Mouse (Mus musculus): ENCODE results near the gene D5Ertd579e.
A peak's percentile ranks its signal among the peaks of the same experiment; 100 is the strongest.

The D5Ertd579e gene

GRCm38 (mm10) chr5:36700939-36701620 lies 5.3 kb upstream of the D5Ertd579e start:
- H3K27me3 ChIP-seq (ENCODE audit: insufficient read depth, low read length) = peaks cover 43% of the 10 kb centered on the region
- H3K4me3 ChIP-seq (replicated peaks; ENCODE audit: low read length) = no peak overlapping the region
- H3K36me3 ChIP-seq (ENCODE audit: insufficient read depth, low read length) = no peaks in the 10 kb centered on the region
- H3K9me3 ChIP-seq (ENCODE audit: low read length) = no peaks in the 10 kb centered on the region
- TF ChIP-seq POU5F1 (IDR thresholded peaks at IDR 0.05; ENCODE audit: borderline replicate concordance, low read length) = no peak
- TF ChIP-seq NANOG (IDR thresholded peaks at IDR 0.05; ENCODE audit: borderline replicate concordance, low read length) = no peak
- TF ChIP-seq CTCF (conservative IDR thresholded peaks at IDR 0.05; ENCODE audit: low read length) = no peak
- H3K4me1 ChIP-seq (replicated peaks; ENCODE audit: low read depth, low read length) = peaks cover 12% of the 10 kb centered on the region

- Histone ChIP-seq H3K36me3 (ENCODE audit: insufficient read depth, low read length) (no peaks in the 10 kb centered on the region), H3K9me3 (ENCODE audit: low read length) (no peaks in the 10 kb centered on the region), H3K4me1 (replicated peaks; ENCODE audit: low read depth, low read length) (peaks cover 22% of the 10 kb centered on the region), H3K27me3 (ENCODE audit: insufficient read depth, low read length) (peaks cover 32% of the 10 kb centered on the region), H3K4me3 (replicated peaks; ENCODE audit: low read length) (no peak overlapping the region)
- TF ChIP-seq POU5F1 (IDR thresholded peaks at IDR 0.05; ENCODE audit: borderline replicate concordance, low read length) = no peak
- TF ChIP-seq NANOG (IDR thresholded peaks at IDR 0.05; ENCODE audit: borderline replicate concordance, low read length) = no peak
- TF ChIP-seq CTCF (conservative IDR thresholded peaks at IDR 0.05; ENCODE audit: low read length) = no peak
Observed at GRCm38 (mm10) chr5:36698689-36699088, 2.9 kb upstream of the D5Ertd579e start.

GRCm38 (mm10) chr5:36698067-36698670 lies 2.3 kb upstream of the D5Ertd579e start:
- Histone ChIP-seq H3K27me3 (ENCODE audit: insufficient read depth, low read length) (peaks cover 32% of the 10 kb centered on the region), H3K4me1 (replicated peaks; ENCODE audit: low read depth, low read length) (peaks cover 22% of the 10 kb centered on the region), H3K4me3 (replicated peaks; ENCODE audit: low read length) (no peak overlapping the region), H3K9me3 (ENCODE audit: low read length) (no peaks in the 10 kb centered on the region), H3K36me3 (ENCODE audit: insufficient read depth, low read length) (no peaks in the 10 kb centered on the region)
- TF ChIP-seq POU5F1 (IDR thresholded peaks at IDR 0.05; ENCODE audit: borderline replicate concordance, low read length) (no peak), NANOG (IDR thresholded peaks at IDR 0.05; ENCODE audit: borderline replicate concordance, low read length) (no peak), CTCF (conservative IDR thresholded peaks at IDR 0.05; ENCODE audit: low read length) (no peak)

DNA sequence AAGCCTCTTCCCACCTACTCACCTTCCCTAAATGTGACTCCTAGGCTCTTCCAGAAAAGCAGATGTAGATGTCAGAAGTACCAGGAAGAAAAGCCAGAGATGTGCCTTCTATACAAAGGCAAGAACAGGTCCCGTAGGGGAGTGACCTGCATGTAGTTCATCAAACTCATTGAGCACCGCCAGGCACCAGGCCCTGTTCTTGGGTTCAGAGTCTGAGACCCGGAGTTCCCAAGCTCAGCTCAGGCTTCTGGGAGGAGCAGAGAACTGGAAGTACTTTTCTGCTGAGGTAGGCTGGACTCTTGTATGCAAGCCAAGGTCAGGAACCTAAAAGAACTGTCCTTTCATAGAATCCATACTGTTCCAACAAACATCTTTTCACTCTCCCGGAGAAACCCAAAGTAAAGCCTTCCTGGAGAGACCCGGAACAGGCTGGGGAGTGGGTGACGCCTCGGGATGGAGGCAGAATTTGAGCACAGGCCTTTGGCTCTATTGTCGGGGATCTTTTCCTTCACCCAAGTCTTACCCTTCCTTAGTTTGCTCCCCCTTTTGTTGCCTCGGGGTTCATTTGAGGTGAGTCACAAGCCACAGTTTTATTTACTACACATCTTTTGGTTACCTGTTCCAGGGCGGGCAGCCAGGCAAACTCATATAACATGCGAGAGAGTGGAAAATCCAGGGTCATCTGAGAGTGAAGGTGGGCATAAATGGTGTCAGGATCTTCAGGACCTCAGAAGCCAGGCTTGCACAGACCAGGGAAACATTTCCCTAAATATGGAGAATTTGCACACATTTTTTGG lies 878 bp upstream of the D5Ertd579e start:
- peaks cover 32% of the 10 kb centered on the region for H3K27me3 ChIP-seq (ENCODE audit: insufficient read depth, low read length)
- peaks cover 22% of the 10 kb centered on the region for H3K4me1 ChIP-seq (replicated peaks; ENCODE audit: low read depth, low read length)
- H3K9me3 ChIP-seq (ENCODE audit: low read length) = no peaks in the 10 kb centered on the region
- H3K4me3 ChIP-seq (replicated peaks; ENCODE audit: low read length) = peak overlapping the region; percentile 85
- no peaks in the 10 kb centered on the region for H3K36me3 ChIP-seq (ENCODE audit: insufficient read depth, low read length)
- TF ChIP-seq POU5F1 (IDR thresholded peaks at IDR 0.05; ENCODE audit: borderline replicate concordance, low read length) = no peak
- no peak for TF ChIP-seq NANOG (IDR thresholded peaks at IDR 0.05; ENCODE audit: borderline replicate concordance, low read length)
- TF ChIP-seq CTCF (conservative IDR thresholded peaks at IDR 0.05; ENCODE audit: low read length) = no peak

- TF ChIP-seq CTCF (conservative IDR thresholded peaks at IDR 0.05; ENCODE audit: low read length) = no peak
- TF ChIP-seq NANOG (IDR thresholded peaks at IDR 0.05; ENCODE audit: borderline replicate concordance, low read length) = no peak
- TF ChIP-seq POU5F1 (IDR thresholded peaks at IDR 0.05; ENCODE audit: borderline replicate concordance, low read length) = no peak
- H3K9me3 ChIP-seq (ENCODE audit: low read length) = 0 out of 2 replicates have a peak, but pooled peaks cover 4% of the 10 kb centered on the region
- peak overlapping the region; percentile 85 for H3K4me3 ChIP-seq (replicated peaks; ENCODE audit: low read length)
- peaks cover 22% of the 10 kb centered on the region for H3K4me1 ChIP-seq (replicated peaks; ENCODE audit: low read depth, low read length)
- H3K36me3 ChIP-seq (ENCODE audit: insufficient read depth, low read length) = 0 out of 2 replicates have a peak, but pooled peaks cover 4% of the 10 kb centered on the region
- peaks cover 22% of the 10 kb centered on the region for H3K27me3 ChIP-seq (ENCODE audit: insufficient read depth, low read length)
Observed at GRCm38 (mm10) chr5:36695005-36695404, 819 bp downstream of the D5Ertd579e start.

GRCm38 (mm10) chr5:36693651-36694050 lies 2.2 kb downstream of the D5Ertd579e start:
- Histone ChIP-seq H3K4me3 (replicated peaks; ENCODE audit: low read length) (no peak overlapping the region), H3K36me3 (ENCODE audit: insufficient read depth, low read length) (0 out of 2 replicates have a peak, but pooled peaks cover 4% of the 10 kb centered on the region), H3K27me3 (ENCODE audit: insufficient read depth, low read length) (peaks cover 10% of the 10 kb centered on the region), H3K4me1 (replicated peaks; ENCODE audit: low read depth, low read length) (peaks cover 22% of the 10 kb centered on the region), H3K9me3 (ENCODE audit: low read length) (0 out of 2 replicates have a peak, but pooled peaks cover 4% of the 10 kb centered on the region)
- TF ChIP-seq NANOG (IDR thresholded peaks at IDR 0.05; ENCODE audit: borderline replicate concordance, low read length) (no peak), POU5F1 (IDR thresholded peaks at IDR 0.05; ENCODE audit: borderline replicate concordance, low read length) (no peak), CTCF (conservative IDR thresholded peaks at IDR 0.05; ENCODE audit: low read length) (no peak)

DNA sequence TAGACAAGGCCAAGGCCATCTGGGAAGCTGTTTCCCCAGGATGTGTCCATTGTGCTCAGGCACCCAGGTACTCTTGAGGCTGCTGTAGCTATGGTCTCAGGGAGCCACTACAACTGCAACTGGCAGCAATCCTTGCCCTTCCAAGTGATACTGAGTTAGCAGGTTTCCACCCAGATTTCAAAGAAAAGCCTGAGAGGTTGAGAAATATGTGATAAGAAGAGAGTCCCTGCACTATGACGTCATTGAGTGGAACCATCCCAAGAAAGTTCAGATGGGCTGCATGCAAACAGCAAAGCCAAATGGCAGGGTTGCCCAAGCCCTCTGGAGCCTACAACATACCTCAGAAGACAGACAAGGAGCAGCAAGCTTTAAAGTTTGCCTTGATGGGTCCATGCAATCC lies 4.4 kb downstream of the D5Ertd579e start:
- TF ChIP-seq CTCF (conservative IDR thresholded peaks at IDR 0.05; ENCODE audit: low read length) (no peak), NANOG (IDR thresholded peaks at IDR 0.05; ENCODE audit: borderline replicate concordance, low read length) (no peak), POU5F1 (IDR thresholded peaks at IDR 0.05; ENCODE audit: borderline replicate concordance, low read length) (no peak)
- Histone ChIP-seq H3K27me3 (ENCODE audit: insufficient read depth, low read length) (no peaks in the 10 kb centered on the region), H3K9me3 (ENCODE audit: low read length) (0 out of 2 replicates have a peak, but pooled peaks cover 4% of the 10 kb centered on the region), H3K4me1 (replicated peaks; ENCODE audit: low read depth, low read length) (peaks cover 14% of the 10 kb centered on the region), H3K4me3 (replicated peaks; ENCODE audit: low read length) (no peak overlapping the region), H3K36me3 (ENCODE audit: insufficient read depth, low read length) (0 out of 2 replicates have a peak, but pooled peaks cover 4% of the 10 kb centered on the region)

DNA sequence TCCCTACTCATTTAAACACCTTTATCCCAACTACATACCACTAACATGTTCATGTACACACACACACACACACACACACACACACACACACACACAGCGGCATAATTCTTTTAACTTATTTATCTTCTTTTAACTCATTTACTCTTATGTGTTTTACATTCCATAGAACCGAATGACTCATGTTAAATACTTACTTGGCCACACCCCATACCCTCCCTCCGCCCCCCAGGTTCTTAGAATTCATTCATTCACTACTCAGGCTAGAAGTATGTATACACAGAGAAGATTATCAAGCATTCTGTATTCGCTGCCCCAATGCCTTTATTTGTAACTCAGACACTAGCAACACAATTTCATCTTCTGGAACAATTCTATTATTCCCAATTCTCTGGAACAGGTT lies 10.7 kb downstream of the D5Ertd579e start:
- Histone ChIP-seq H3K4me1 (replicated peaks; ENCODE audit: low read depth, low read length) (peaks cover 3% of the 10 kb centered on the region; the same call in 1 of the 2 replicates), H3K27me3 (ENCODE audit: insufficient read depth, low read length) (no peaks in the 10 kb centered on the region), H3K4me3 (replicated peaks; ENCODE audit: low read length) (no peak overlapping the region), H3K36me3 (ENCODE audit: insufficient read depth, low read length) (no peaks in the 10 kb centered on the region), H3K9me3 (ENCODE audit: low read length) (0 out of 2 replicates have a peak, but pooled peaks cover 1% of the 10 kb centered on the region)
- TF ChIP-seq NANOG (IDR thresholded peaks at IDR 0.05; ENCODE audit: borderline replicate concordance, low read length) (no peak), POU5F1 (IDR thresholded peaks at IDR 0.05; ENCODE audit: borderline replicate concordance, low read length) (no peak), CTCF (conservative IDR thresholded peaks at IDR 0.05; ENCODE audit: low read length) (no peak)

Data from E14TG2a.4 (cell line).